In genomic region chr5:111814893-111815760, GRCm38 (mm10) we compare ENCODE assay signal across 22 mouse cellular contexts.
A peak's percentile ranks its signal among the peaks of the same experiment; 100 is the strongest.
DNase-seq lines count a peak whose midpoint lies in the region; ATAC-seq and TF ChIP-seq lines count a peak whose summit lies in the region.
"Had no signal": no experiment of that assay in that cellular context is flagged by ENCODE, and none has a peak within 500 bp of the region (broad histone marks: within the 10 kb centered on the region; RNA-seq: fewer than 3 reads in every experiment).

No protein-coding gene starts in this region.

- H3K27me3 ChIP-seq in neural tube, embryonic 11.5 days (ENCODE audit: control insufficient read depth, insufficient read depth, low read length): no peaks in the 10 kb centered on the region
- H3K27me3 ChIP-seq in neural tube, embryonic 15.5 days (replicated peaks): peaks cover 3% of the 10 kb centered on the region; the same call in 1 of the 2 replicates
- H3K27me3 ChIP-seq in lung, postnatal 0 days (replicated peaks; ENCODE audit: insufficient read depth, low read length): no peaks in the 10 kb centered on the region
- H3K27me3 ChIP-seq in kidney, embryonic 14.5 days (ENCODE audit: control insufficient read depth, insufficient read depth, low read length): no peaks in the 10 kb centered on the region; the same call in 1 of the 2 replicates
- H3K27me3 ChIP-seq: intestine, embryonic 15.5 days; liver, embryonic 12.5 days had no signal

- no peaks in the 10 kb centered on the region; the same call in 1 of the 2 replicates for H3K4me1 ChIP-seq in neural tube, embryonic 11.5 days (ENCODE audit: control insufficient read depth, insufficient read depth, low read length)
- H3K4me1 ChIP-seq in neural tube, embryonic 15.5 days: peaks cover 11% of the 10 kb centered on the region; the same call in 1 of the 2 replicates
- H3K4me1 ChIP-seq in lung, postnatal 0 days (ENCODE audit: insufficient read depth, low read depth, low read length): no peaks in the 10 kb centered on the region
- no peaks in the 10 kb centered on the region for H3K4me1 ChIP-seq in kidney, embryonic 14.5 days (ENCODE audit: control insufficient read depth, insufficient read depth, low read length)
- H3K4me1 ChIP-seq: liver, embryonic 12.5 days had no signal

- H3K27ac ChIP-seq in neural tube, embryonic 11.5 days (ENCODE audit: low read depth, low read length): no peak overlapping the region
- H3K27ac ChIP-seq in neural tube, embryonic 15.5 days (replicated peaks): no peak overlapping the region
- no peak overlapping the region for H3K27ac ChIP-seq in lung, postnatal 0 days (ENCODE audit: low read length)
- no peak overlapping the region for H3K27ac ChIP-seq in kidney, embryonic 14.5 days (ENCODE audit: low read depth, low read length)
- H3K27ac ChIP-seq: forebrain, embryonic 10.5 days; hindbrain, embryonic 14.5 days; intestine, embryonic 15.5 days; liver, embryonic 12.5 days; neural tube, embryonic 13.5 days had no signal

- no peak for TF ChIP-seq EP300 in lung, postnatal 0 days (IDR thresholded peaks at IDR 0.05)

- H3K9ac ChIP-seq in neural tube, embryonic 11.5 days (ENCODE audit: low read length): no peak overlapping the region
- no peak overlapping the region for H3K9ac ChIP-seq in neural tube, embryonic 15.5 days (replicated peaks)
- H3K9ac ChIP-seq in lung, postnatal 0 days (replicated peaks; ENCODE audit: low read depth): no peak overlapping the region
- no peak overlapping the region for H3K9ac ChIP-seq in kidney, embryonic 14.5 days (ENCODE audit: low read depth, low read length)
- H3K9ac ChIP-seq: heart, embryonic 12.5 days; hindbrain, embryonic 14.5 days; intestine, embryonic 15.5 days; liver, embryonic 12.5 days; lung, embryonic 14.5 days; neural tube, embryonic 13.5 days had no signal

- no peak for ATAC-seq in neural tube, embryonic 11.5 days (ENCODE audit: insufficient read depth, low FRiP score, low TSS enrichment)
- ATAC-seq in neural tube, embryonic 15.5 days (ENCODE audit: low FRiP score): no peak
- ATAC-seq in lung, postnatal 0 days: no peak
- ATAC-seq in kidney, embryonic 14.5 days (ENCODE audit: low FRiP score, low TSS enrichment): no peak
- ATAC-seq: intestine, embryonic 15.5 days; liver, embryonic 12.5 days had no signal

- no peaks in the 10 kb centered on the region for H3K9me3 ChIP-seq in neural tube, embryonic 11.5 days (ENCODE audit: control insufficient read depth, low read length)
- no peaks in the 10 kb centered on the region for H3K9me3 ChIP-seq in neural tube, embryonic 15.5 days (replicated peaks)
- H3K9me3 ChIP-seq in lung, postnatal 0 days (ENCODE audit: low read length): no peaks in the 10 kb centered on the region
- H3K9me3 ChIP-seq in kidney, embryonic 14.5 days (ENCODE audit: control insufficient read depth, low read length): no peaks in the 10 kb centered on the region
- H3K9me3 ChIP-seq: forebrain, embryonic 10.5 days; heart, embryonic 12.5 days; intestine, embryonic 15.5 days; liver, embryonic 12.5 days; neural tube, embryonic 13.5 days had no signal

- H3K4me2 ChIP-seq in neural tube, embryonic 11.5 days (ENCODE audit: low read depth): no peak overlapping the region
- no peak overlapping the region for H3K4me2 ChIP-seq in neural tube, embryonic 15.5 days
- no peak overlapping the region for H3K4me2 ChIP-seq in lung, postnatal 0 days (replicated peaks; ENCODE audit: low read depth, low read length)
- no peak overlapping the region for H3K4me2 ChIP-seq in kidney, embryonic 14.5 days (replicated peaks; ENCODE audit: low read depth, low read length)
- H3K4me2 ChIP-seq: heart, embryonic 12.5 days; hindbrain, embryonic 14.5 days; intestine, embryonic 15.5 days; liver, embryonic 12.5 days; lung, embryonic 14.5 days; midbrain, embryonic 11.5 days; neural tube, embryonic 13.5 days had no signal

- no peak overlapping the region for H3K4me3 ChIP-seq in neural tube, embryonic 11.5 days (ENCODE audit: low read depth, low read length)
- no peak overlapping the region for H3K4me3 ChIP-seq in neural tube, embryonic 15.5 days (replicated peaks)
- no peak overlapping the region for H3K4me3 ChIP-seq in lung, postnatal 0 days (ENCODE audit: low read depth, low read length)
- H3K4me3 ChIP-seq in kidney, embryonic 14.5 days (ENCODE audit: low read length): no peak overlapping the region
- H3K4me3 ChIP-seq: forebrain, embryonic 10.5 days; heart, embryonic 12.5 days; intestine, embryonic 15.5 days; liver, embryonic 12.5 days; neural tube, embryonic 13.5 days had no signal

- TF ChIP-seq CTCF in lung, postnatal 0 days (IDR thresholded peaks at IDR 0.05): no peak

- WGBS in neural tube, embryonic 11.5 days: 88% methylated on average over 20 of the region's 20 CpGs
- WGBS in neural tube, embryonic 15.5 days: 89% methylated on average over 20 of the region's 20 CpGs
- 77% methylated on average over 20 of the region's 20 CpGs for WGBS in lung, postnatal 0 days
- 84% methylated on average over 20 of the region's 20 CpGs for WGBS in kidney, embryonic 14.5 days

- no peaks in the 10 kb centered on the region for H3K36me3 ChIP-seq in neural tube, embryonic 11.5 days (ENCODE audit: control insufficient read depth, insufficient read depth, low read length)
- H3K36me3 ChIP-seq in neural tube, embryonic 15.5 days: no peaks in the 10 kb centered on the region
- no peaks in the 10 kb centered on the region for H3K36me3 ChIP-seq in lung, postnatal 0 days (ENCODE audit: insufficient read depth, low read length)
- H3K36me3 ChIP-seq in kidney, embryonic 14.5 days (ENCODE audit: control insufficient read depth, insufficient read depth, low read length): no peaks in the 10 kb centered on the region
- H3K36me3 ChIP-seq: forebrain, embryonic 10.5 days; heart, embryonic 12.5 days; intestine, embryonic 15.5 days; liver, embryonic 12.5 days; neural tube, embryonic 13.5 days had no signal

- DNase-seq in neural tube, embryonic 11.5 days (ENCODE audit: low spot score): peak; percentile 7
- peak; percentile 69 for DNase-seq in ZHBTc4 (ENCODE audit: low read depth, low spot score)
- peak; percentile 24 for DNase-seq in naive thymus-derived CD4-positive, alpha-beta T cell, adult 2 months (ENCODE audit: low read depth)
- peak; percentile 27 to 30 for DNase-seq in thymus, postnatal 36 days
- DNase-seq in lung, postnatal 0 days (ENCODE audit: low spot score): no peak
- no peak for DNase-seq in right cerebral cortex, adult 18-20 months
- DNase-seq: adrenal gland, adult 8-10 months; cerebellum, postnatal 36 days; gastrocnemius, postnatal 10 days; kidney, adult 9 months; kidney, postnatal 36 days; layer of hippocampus, adult 9-11 months; lung, embryonic 14.5 days had no signal

Comparison
In these comparisons a context has a peak if more than half of its experiments do, and no peak if none do; other contexts are left out.
1. DNase-seq: peak in neural tube, embryonic 11.5 days (single experiment), ZHBTc4 (single experiment), naive thymus-derived CD4-positive, alpha-beta T cell, adult 2 months (single experiment) and thymus, postnatal 36 days (2 of 2); none in lung, postnatal 0 days (single experiment) and right cerebral cortex, adult 18-20 months (single experiment).